Mouse (Mus musculus) heart, adult 8-10 months (tissue): ENCODE measurements at regions not wholly inside any gene's neighbourhood (a gene's known extent, or its start where the extent isn't known, plus 50 kb on each side); places are given as distances from the start of the nearest gene placed in this dataset.

Experiments used
- DNase-seq: peaks from one replicate; pipeline ENCODE4 v3.0.0; 2022; ENCODE audit warnings: low spot score

GRCm38 (mm10) chr5:136619315-136620231 is 52.3 kb upstream of the Cux1 start:
- DNase-seq: no peak

DNA sequence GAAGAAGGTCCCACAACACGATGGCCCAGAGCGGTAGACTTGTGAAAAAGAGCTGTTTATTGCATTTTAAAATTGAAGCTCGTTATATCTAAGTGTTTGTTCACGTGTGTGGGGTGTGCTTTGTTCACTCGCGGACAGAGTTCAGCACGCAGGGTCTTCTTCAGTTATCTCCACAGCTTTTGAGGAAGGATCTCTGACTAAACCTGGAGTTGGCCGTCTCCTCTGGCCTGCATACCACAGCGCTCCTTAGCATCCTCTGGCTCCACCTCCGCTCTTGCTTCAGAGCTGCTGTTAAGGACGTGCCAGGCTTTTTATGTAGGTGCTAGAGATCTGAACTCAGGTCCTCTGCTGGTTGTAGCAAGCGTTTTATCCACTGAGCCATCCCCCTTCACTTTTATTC is 52.9 kb upstream of the Cux1 start:
- DNase-seq: no peak

DNA sequence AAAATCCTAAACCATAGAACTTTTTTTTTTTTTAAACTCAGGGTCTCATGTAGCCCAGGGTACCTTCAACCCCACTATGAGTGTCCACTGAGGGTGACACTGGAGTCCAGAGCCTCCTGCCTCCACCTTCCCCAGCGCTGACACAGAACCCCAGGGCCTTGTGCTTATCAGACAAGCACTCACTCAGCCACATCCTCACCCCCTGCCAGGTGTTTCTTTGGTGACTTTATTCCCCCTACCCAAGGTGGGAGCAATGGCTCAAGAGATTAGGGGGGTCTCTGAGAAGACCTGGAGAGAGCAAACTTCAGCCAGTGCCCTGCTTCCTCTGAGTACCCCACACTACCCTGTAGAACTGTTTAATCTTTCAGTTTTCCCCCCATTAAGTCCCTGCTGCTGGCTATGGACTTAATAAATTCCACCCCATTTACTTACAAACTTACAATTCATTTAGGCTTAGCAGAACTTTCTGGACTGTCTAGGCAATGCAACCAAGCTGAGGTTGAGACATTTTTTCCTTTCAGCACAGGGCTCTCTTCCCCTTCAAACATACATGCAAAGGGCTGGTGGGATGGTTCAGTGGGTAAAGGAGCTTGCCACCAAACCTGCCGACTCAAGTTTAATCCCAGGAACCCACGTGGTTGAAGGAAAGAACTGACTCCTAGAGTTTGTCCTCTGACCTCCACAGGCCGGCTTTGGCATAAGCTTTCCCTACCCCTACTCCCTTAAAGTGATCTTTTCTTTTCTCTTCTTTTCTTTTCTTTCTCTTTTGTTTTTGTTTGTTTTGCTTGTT is 54.2 kb upstream of the Cux1 start:
- DNase-seq: no peak

DNA sequence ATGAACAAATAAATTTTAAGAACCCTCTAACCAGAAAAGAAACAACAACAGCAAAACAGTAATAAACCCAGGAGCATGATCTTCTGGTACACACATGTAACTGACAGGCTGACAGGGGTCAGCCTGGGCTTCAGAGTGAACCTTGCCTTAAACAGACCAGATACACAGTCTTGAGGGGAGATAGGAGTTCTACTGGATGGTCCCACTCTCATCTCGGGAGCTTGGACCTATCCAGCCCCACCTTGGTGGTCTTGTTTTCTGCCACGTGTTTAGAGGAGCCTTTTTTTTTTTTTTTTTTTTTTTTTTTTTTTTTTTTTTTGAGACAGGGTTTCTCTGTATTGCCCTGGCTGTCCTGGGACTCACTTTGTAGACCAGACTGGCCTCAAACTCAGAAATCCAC is 54.9 kb upstream of the Cux1 start:
- DNase-seq: no peak

DNA sequence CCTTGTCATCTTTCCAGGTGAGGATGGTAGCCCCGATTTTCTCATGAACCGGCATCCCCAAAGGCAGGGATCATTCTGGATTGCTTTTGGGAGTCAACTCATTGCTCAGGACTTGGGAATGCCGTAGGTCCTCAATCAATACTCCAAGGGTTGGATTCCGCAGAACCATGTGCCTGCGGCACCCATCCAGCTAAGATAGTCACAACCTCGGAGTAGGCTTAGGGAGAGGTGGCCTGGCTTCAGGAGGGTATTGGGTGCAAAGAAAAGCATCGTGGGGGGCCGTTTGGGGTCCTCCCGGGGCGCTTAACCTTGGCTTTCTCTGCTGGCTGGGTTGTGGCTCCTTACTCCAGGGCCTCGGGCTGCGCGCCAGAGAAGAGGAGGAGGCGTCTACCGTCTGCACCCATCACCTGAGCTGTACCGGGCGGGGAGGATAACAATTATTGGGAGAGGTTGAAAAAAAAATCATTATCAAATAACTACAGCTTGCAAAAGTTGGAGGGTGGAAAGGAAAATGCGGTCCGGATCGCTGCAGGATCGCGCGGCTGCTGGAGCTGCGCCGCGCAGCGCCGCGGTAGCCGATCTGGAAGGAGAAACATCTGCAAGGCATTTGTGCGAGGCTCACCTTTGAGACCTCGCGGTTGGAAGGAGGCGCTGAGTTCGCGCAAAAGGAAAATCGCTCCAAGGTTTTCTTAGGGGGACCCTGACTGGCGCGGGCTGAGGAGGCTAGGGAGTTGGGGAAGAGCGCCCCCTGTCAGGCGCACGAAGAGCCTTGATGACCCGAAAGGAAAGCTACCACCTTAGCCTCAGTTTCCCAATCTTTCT is 55.6 kb upstream of the Cux1 start:
- DNase-seq: peak; percentile 33

DNA sequence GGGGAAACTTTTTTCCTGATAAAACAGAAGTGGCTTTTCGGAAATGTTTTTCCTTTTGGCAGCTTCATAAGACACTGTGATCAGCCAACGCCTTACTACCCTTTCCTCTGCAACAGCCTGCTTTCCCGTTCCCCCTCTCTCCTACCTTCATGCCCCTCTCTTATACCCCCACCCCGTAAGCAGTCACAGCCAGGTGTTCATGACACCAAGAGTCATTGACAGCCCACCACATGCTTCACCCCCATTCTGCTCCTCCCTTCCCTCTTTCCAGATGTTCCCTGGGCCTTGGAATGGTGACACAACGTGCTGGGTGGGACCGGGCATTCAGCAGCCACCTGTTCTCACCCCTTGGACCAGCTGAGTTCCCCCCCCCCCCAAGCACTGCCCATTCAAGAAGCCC is 56.5 kb upstream of the Cux1 start:
- DNase-seq: no peak

GRCm38 (mm10) chr5:136625176-136625991 is 58.1 kb upstream of the Cux1 start:
- no peak for DNase-seq

DNA sequence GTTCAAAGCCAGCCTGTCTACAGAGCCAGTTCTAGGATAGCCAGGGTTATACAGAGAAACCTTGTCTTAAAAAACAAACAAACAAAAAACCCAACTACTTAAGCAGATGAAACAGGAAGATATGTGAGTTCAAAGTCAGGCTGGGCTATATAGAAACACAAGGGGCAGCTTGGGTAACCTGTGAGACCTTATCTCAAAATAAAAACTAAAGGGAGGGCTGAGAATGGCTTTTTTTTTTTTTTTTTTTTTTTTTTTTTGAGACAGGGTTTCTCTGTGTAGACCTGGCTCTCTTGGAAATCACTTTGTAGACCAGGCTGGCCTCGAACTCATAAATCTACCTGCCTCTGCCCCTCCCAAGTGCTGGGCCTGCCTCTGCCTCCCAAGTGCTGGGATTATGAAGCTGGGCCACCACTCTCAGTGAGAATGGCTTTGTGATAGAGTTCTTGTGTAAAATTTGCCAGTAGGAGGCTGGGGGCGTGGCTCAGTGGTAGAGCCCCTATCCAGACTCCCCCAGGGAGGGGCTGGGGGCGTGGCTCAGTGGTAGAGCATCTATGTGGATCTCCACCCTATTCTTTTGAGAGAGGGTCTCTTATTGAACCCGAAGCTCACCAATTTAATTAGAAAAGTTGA is 59.0 kb upstream of the Cux1 start:
- no peak for DNase-seq

DNA sequence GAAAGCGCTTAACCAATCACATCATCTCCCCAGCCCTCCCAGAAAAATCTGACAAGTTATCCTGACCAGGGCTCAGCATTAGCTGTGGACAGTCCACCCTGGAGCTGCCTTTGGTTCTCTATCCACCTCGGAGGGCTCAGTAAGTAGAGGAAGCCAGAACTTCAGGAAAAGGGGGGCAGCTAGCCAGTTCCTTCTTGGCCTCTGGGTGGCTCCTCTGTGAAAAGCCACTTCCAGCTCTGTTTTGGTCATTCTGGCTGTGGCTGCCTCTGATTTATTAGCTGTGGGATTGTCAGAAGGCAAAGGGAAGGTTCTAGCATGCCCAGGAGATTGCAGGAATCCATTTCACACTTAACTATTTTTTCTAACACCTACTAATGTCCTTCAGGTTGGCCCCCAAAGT is 59.6 kb upstream of the Cux1 start:
- DNase-seq: no peak

DNA sequence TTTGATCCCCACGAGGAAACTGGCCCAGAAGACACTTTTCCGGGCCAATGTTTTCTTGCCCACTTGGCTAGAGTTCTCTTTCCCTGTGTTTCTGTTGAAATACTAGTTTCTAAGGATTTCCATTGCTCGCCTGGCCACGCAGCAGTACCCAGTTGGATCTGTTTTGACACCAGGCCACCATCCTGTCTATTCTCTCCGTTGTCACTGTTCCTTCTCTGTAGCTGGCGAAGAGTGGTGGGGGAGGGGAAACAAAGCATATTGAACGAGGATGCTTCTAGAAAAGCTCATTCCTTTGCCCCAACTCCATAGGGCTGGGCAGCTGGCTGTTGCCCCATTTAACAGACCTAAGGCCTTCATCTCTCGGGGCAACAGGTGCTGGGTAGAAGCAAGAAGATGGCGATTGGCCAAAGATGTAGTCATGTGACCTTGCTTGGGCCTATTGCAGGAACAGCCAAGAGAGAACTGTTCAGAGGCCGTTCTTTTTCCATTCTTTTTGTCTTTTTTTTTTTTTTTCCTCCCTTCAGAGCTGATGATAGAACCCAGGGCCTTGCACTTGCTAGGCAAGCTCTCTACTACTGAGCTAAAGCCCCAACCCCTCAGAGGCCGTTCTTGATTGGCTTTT is 60.5 kb upstream of the Cux1 start:
- peak; percentile 14 for DNase-seq

- DNase-seq: no peak
Observed at GRCm38 (mm10) chr5:136628502-136628901, 61.2 kb upstream of the Cux1 start.

GRCm38 (mm10) chr5:136632286-136632685 is 60.7 kb upstream of the Myl10 start:
- DNase-seq: no peak

DNA sequence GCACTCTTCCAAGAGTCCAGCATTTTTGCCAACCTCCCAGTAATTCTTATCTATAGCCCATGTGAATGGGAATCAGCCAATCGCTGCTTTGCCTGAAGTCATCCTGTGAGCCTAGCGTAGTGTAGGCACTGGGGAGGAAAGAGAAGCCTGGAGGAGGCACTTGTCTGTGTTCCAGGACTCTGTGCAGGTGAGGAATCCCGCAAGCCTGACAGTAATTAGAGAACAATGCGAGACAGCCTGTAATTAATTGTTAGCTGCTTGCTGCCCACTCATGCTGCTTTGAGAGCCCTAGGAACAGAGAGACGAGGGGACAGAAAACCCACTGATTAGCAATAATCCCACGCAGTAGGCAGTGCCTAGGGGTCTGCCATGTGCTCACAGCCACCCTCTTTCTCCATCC is 59.0 kb upstream of the Myl10 start:
- DNase-seq: no peak

DNA sequence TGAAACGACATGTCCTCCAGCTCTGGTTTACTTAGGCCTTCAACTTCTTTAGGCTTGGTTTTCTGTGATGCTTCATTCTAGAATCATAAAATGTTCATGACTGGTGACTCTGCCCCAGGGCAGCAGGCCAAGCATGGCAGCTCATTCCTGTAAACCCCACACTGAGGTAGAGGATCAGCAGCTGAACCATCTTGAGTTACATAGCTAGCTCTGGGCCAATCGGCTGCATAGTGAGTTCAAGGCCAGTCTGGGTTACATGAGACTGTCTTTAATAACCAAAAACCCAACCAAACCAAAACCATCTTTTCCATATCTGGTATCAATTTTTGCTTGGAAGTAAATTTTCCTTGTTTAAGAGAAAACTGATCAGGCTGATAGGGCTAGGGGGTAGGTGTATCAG is 57.8 kb upstream of the Myl10 start:
- DNase-seq: no peak

- DNase-seq: no peak
Observed at GRCm38 (mm10) chr5:136636476-136636875, 56.5 kb upstream of the Myl10 start.

GRCm38 (mm10) chr5:136637872-136638271 is 55.1 kb upstream of the Myl10 start:
- DNase-seq: no peak

DNA sequence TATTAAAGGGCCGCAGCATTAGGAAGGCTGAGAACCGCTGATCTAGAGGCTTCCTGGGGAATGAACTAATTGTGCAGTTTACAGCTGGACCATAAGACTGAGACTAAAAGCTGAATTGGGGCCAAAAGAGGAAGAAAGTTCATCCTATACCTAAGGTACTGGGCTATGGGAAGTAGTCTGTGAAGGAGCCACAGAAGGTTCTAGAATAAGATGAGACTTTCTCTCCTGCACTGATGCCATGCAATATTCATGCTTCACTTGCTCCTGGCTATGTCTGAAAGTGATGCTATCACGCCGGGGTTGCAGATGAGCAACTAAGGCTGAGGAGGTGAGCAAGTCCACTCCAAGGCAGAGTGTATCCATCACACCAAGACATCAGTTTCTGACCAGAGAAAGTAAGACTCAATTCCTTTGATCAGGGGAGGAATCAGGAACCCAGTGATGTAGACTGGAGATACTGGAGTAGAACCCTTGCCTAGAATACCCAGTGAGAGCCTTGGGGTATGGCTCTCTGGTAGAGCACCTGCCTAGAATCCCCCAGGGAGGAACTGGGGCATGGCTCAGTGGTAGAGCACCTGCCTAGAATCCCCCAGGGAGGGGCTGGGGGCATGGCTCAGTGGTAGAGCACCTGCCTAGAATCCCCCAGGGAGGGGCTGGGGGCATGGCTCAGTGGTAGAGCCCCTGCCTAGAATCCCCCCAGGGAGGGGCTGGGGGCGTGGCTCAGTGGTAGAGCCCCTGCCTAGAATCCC is 51.9 kb upstream of the Myl10 start:
- no peak for DNase-seq

- DNase-seq: no peak
Observed at GRCm38 (mm10) chr5:136642208-136642607, 50.7 kb upstream of the Myl10 start.
